Mouse (Mus musculus) stomach, postnatal 0 days (tissue): ENCODE results near the gene Foxl1. TPM values are rescaled to one million over a fixed set of nuclear protein-coding genes. Genes with fewer than 3 reads are reported as not detected.
A peak's percentile ranks its signal among the peaks of the same experiment; 100 is the strongest.

Experiments used
- ATAC-seq: fragments of 200-750 bp; cut with Nextera tagmentation; 2 replicates; pipeline ENCODE4 v1.8.0; 2017; ENCODE audit not compliant: low FRiP score, low TSS enrichment
- DNase-seq: peaks from one replicate; pipeline ENCODE4 v3.0.0-alpha.2; 2016; ENCODE audit warnings: low spot score
- H3K27ac ChIP-seq: fragments of 300-500 bp; sonication (generic); replicated peaks from 2 replicates; pipeline ENCODE4 v1.5.1; 2014; ENCODE audit warnings: mild to moderate bottlenecking, control low read depth
- H3K27me3 ChIP-seq: fragments of 300-500 bp; sonication (generic); 2 replicates; pipeline ENCODE4 v1.6.1; 2014; ENCODE audit warnings: low read length; ENCODE audit not compliant: control insufficient read depth, insufficient read depth
- H3K36me3 ChIP-seq: fragments of 300-500 bp; sonication (generic); 2 replicates; pipeline ENCODE4 v1.6.1; 2014; ENCODE audit warnings: low read length, mixed read lengths; ENCODE audit not compliant: control insufficient read depth, insufficient read depth
- H3K4me1 ChIP-seq: fragments of 300-500 bp; sonication (generic); replicated peaks from 2 replicates; pipeline ENCODE4 v1.6.1; 2014; ENCODE audit warnings: antibody characterized with exemption; ENCODE audit not compliant: control insufficient read depth, insufficient read depth
- H3K4me2 ChIP-seq: fragments of 300-500 bp; sonication (generic); replicated peaks from 2 replicates; pipeline ENCODE4 v1.6.1; 2014; ENCODE audit warnings: low read depth, mild to moderate bottlenecking, control low read depth, moderate library complexity
- H3K4me3 ChIP-seq: fragments of 300-500 bp; sonication (generic); 2 replicates; pipeline ENCODE4 v1.5.1; 2014; ENCODE audit warnings: low read depth, low read length, control low read depth
- H3K9ac ChIP-seq: fragments of 300-500 bp; sonication (generic); 2 replicates; pipeline ENCODE4 v1.6.1; 2014; ENCODE audit warnings: mild to moderate bottlenecking, low read length, control low read depth, mixed read lengths
- H3K9me3 ChIP-seq: fragments of 300-500 bp; sonication (generic); 2 replicates; pipeline ENCODE4 v1.6.1; 2016; ENCODE audit warnings: low read length; ENCODE audit not compliant: control insufficient read depth
- CTCF ChIP-seq: IDR thresholded peaks from 2 replicates; pipeline ENCODE4 v1.5.1; 2016; ENCODE audit warnings: antibody characterized with exemption, low read depth, mild to moderate bottlenecking, moderate library complexity
- EP300 ChIP-seq: optimal IDR thresholded peaks from 2 replicates; pipeline ENCODE3; 2016; ENCODE audit warnings: antibody characterized with exemption
- WGBS: fragments of 180-500 bp; shearing (Covaris S2); extraction: QIAGEN DNeasy Blood & Tissue Kit; methylation state at CpG from one replicate; pipeline ENCODE4 v1.1.7; 2014; 5-methylcytosine and 5-hydroxymethylcytosine counted together
- polyA plus RNA-seq: library from polyadenylated mRNA; unstranded; fragments of >200 nt; fragmentation: Nextera tagmentation; extraction: Ambion mirVana; gene quantifications from 2 replicates; pipeline ENCODE4 v1.2.1, GENCODE M21; 2015

Foxl1 gene
- polyA plus RNA-seq: 2.8 and 2.9 TPM in 2 replicates

- peak within 1 kb of the TSS; percentile 56 for H3K27ac ChIP-seq
- H3K36me3 ChIP-seq: no peaks in the 10 kb centered on the region
- H3K4me3 ChIP-seq: peak within 1 kb of the TSS; percentile 39
- H3K27me3 ChIP-seq: peaks cover 13% of the 10 kb centered on the region
- 0 out of 2 replicates have a peak, but pooled peaks cover 4% of the 10 kb centered on the region for H3K4me1 ChIP-seq
- no peaks in the 10 kb centered on the region for H3K9me3 ChIP-seq
- peak; percentile 16; the same call in 1 of the 2 replicates for ATAC-seq
- peak within 1 kb of the TSS; percentile 48 for H3K4me2 ChIP-seq
- DNase-seq: no peak
- TF ChIP-seq EP300 (no peak), CTCF (no peak)
- H3K9ac ChIP-seq: peak within 1 kb of the TSS; percentile 54
- 4% methylated on average over 43 of the region's 43 CpGs for WGBS
Observed at GRCm38 (mm10) chr8:121127756-121128375, at the start of gene Foxl1. Gene Foxl1 (plus strand): TSS chr8:121127940.

- Histone ChIP-seq H3K4me3 (peak overlapping the region; percentile 69), H3K9ac (peak overlapping the region; percentile 23), H3K9me3 (no peaks in the 10 kb centered on the region), H3K4me1 (peaks cover 3% of the 10 kb centered on the region; the same call in 1 of the 2 replicates), H3K27ac (peak overlapping the region; percentile 99), H3K36me3 (no peaks in the 10 kb centered on the region), H3K27me3 (peaks cover 7% of the 10 kb centered on the region), H3K4me2 (peak overlapping the region; percentile 71)
- 12% methylated on average over 14 of the region's 14 CpGs for WGBS
- TF ChIP-seq EP300 (no peak), CTCF (no peak)
- no peak for DNase-seq
- ATAC-seq: no peak
Observed at GRCm38 (mm10) chr8:121078721-121079120, 49.0 kb upstream of the Foxl1 start.

- 13% methylated on average over 7 of the region's 7 CpGs for WGBS
- Histone ChIP-seq H3K9me3 (no peaks in the 10 kb centered on the region), H3K4me2 (peak overlapping the region; percentile 71), H3K27me3 (peaks cover 7% of the 10 kb centered on the region), H3K36me3 (no peaks in the 10 kb centered on the region), H3K4me1 (0 out of 2 replicates have a peak, but pooled peaks cover 3% of the 10 kb centered on the region), H3K9ac (peak overlapping the region; percentile 23), H3K4me3 (peak overlapping the region; percentile 69), H3K27ac (peak overlapping the region; percentile 99)
- DNase-seq (no peak), ATAC-seq (no peak)
- no peak for TF ChIP-seq CTCF
Observed at GRCm38 (mm10) chr8:121079201-121079600, 48.5 kb upstream of the Foxl1 start.

GRCm38 (mm10) chr8:121079944-121080343 lies 47.8 kb upstream of the Foxl1 start:
- H3K36me3 ChIP-seq: no peaks in the 10 kb centered on the region
- H3K4me2 ChIP-seq: peak overlapping the region; percentile 71
- peaks cover 7% of the 10 kb centered on the region for H3K27me3 ChIP-seq
- 16% methylated on average over 12 of the region's 12 CpGs for WGBS
- 0 out of 2 replicates have a peak, but pooled peaks cover 3% of the 10 kb centered on the region for H3K4me1 ChIP-seq
- peak overlapping the region; percentile 99 for H3K27ac ChIP-seq
- peak overlapping the region; percentile 69 for H3K4me3 ChIP-seq
- no peak; the same call in 1 of the 2 replicates for ATAC-seq
- TF ChIP-seq EP300 (no peak), CTCF (no peak)
- no peak for DNase-seq
- peak overlapping the region; percentile 89 for H3K9ac ChIP-seq
- no peaks in the 10 kb centered on the region for H3K9me3 ChIP-seq

- Histone ChIP-seq H3K9ac (peak overlapping the region; percentile 89), H3K9me3 (no peaks in the 10 kb centered on the region), H3K4me1 (0 out of 2 replicates have a peak, but pooled peaks cover 3% of the 10 kb centered on the region), H3K4me3 (peak overlapping the region; percentile 69), H3K36me3 (no peaks in the 10 kb centered on the region), H3K27ac (peak overlapping the region; percentile 99), H3K27me3 (peaks cover 7% of the 10 kb centered on the region), H3K4me2 (peak overlapping the region; percentile 71)
- DNase-seq (no peak), ATAC-seq (no peak)
- 1% methylated on average over 48 of the region's 49 CpGs for WGBS
- no peak for TF ChIP-seq CTCF
- TF ChIP-seq EP300: no peak
Observed at GRCm38 (mm10) chr8:121080361-121081090, 47.2 kb upstream of the Foxl1 start.
